Mouse (Mus musculus) MEL (cell line): ENCODE measurements around the gene Pde8a. TPM values are rescaled to one million over a fixed set of nuclear protein-coding genes. Genes with fewer than 3 reads are reported as not detected.
"Not testable (repeated sequence)": the region's sequence is repeated elsewhere in the genome, so short reads cannot be mapped to it uniquely, and the experiment has no call there.

Source experiments
- DNase-seq: peaks from one replicate; pipeline ENCODE4 v3.0.0; 2011; ENCODE audit warnings: low read depth, low spot score
- H3K27ac ChIP-seq: 2 replicates; pipeline ENCODE4 v1.5.1; 2012; ENCODE audit warnings: low read depth, mild to moderate bottlenecking, control low read depth, low read length, moderate library complexity; ENCODE audit not compliant: control insufficient read depth
- H3K27me3 ChIP-seq, 2 experiments: fragments of 150-350 bp in 1 of 2; sonication (generic) in 1 of 2; 2 replicates each; pipeline ENCODE4 v1.6.1; 2012; ENCODE audit warnings: low read length in 2 of 2, mild to moderate bottlenecking in 2 of 2, improper control_type of control experiment in 1 of 2, moderate library complexity in 1 of 2; ENCODE audit not compliant: insufficient read depth in 2 of 2, control insufficient read depth in 1 of 2
- H3K36me3 ChIP-seq, 2 experiments: 2 replicates each; pipeline ENCODE4 v1.6.1; 2012 to 2014; ENCODE audit warnings: low read length in 2 of 2, improper control_type of control experiment in 1 of 2, inconsistent platforms in 1 of 2, mild to moderate bottlenecking in 1 of 2; ENCODE audit not compliant: insufficient read depth in 2 of 2, control insufficient read depth in 1 of 2
- H3K4me1 ChIP-seq, 2 experiments: fragments of 150-350 bp in 1 of 2; sonication (generic) in 1 of 2; 2 replicates each; pipeline ENCODE4 v1.6.1; 2012; ENCODE audit warnings: low read length in 2 of 2, improper control_type of control experiment in 1 of 2, mild to moderate bottlenecking in 1 of 2; ENCODE audit not compliant: insufficient read depth in 2 of 2, control insufficient read depth in 1 of 2
- H3K4me3 ChIP-seq, 2 experiments: fragments of 150-350 bp in 1 of 2; sonication (generic) in 1 of 2; 2 replicates each; pipeline ENCODE4 v1.5.1; 2012; ENCODE audit warnings: low read depth in 2 of 2, low read length in 2 of 2, mild to moderate bottlenecking in 2 of 2, moderate library complexity in 2 of 2, control low read depth in 1 of 2, improper control_type of control experiment in 1 of 2; ENCODE audit not compliant: control insufficient read depth in 1 of 2, insufficient read depth in 1 of 2
- H3K79me2 ChIP-seq: 2 replicates; pipeline ENCODE4 v1.6.1; 2012; ENCODE audit warnings: mild to moderate bottlenecking, low read length, moderate library complexity; ENCODE audit not compliant: control insufficient read depth, poor library complexity, insufficient read depth
- H3K9ac ChIP-seq: 2 replicates; pipeline ENCODE4 v1.6.1; 2012; ENCODE audit warnings: low read depth, mild to moderate bottlenecking, control low read depth, low read length, moderate library complexity; ENCODE audit not compliant: control insufficient read depth, poor library complexity, severe bottlenecking
- H3K9me3 ChIP-seq: fragments of 150-350 bp; sonication (generic); replicated peaks from 2 replicates; pipeline ENCODE4 v1.6.1; 2012; ENCODE audit warnings: mild to moderate bottlenecking, low read length, improper control_type of control experiment, moderate library complexity; ENCODE audit not compliant: insufficient read depth
- CHD1 ChIP-seq: IDR thresholded peaks from 2 replicates; pipeline ENCODE4 v1.6.1; 2012; ENCODE audit warnings: low read depth, mild to moderate bottlenecking, inconsistent platforms, low read length, improper control_type of control experiment
- ELF1 ChIP-seq: IDR thresholded peaks from 2 replicates; pipeline ENCODE4 v1.6.1; 2014; ENCODE audit warnings: low read depth, mild to moderate bottlenecking, inconsistent platforms, low read length, improper control_type of control experiment, moderate library complexity
- ETS1 ChIP-seq: IDR thresholded peaks from 2 replicates; pipeline ENCODE4 v1.6.1; 2012; ENCODE audit warnings: low read depth, mild to moderate bottlenecking, inconsistent platforms, low read length, improper control_type of control experiment, moderate library complexity
- HCFC1 ChIP-seq: IDR thresholded peaks from 2 replicates; pipeline ENCODE4 v1.6.1; 2012; ENCODE audit warnings: low read depth, mild to moderate bottlenecking, inconsistent platforms, low read length, improper control_type of control experiment, moderate library complexity
- JUND ChIP-seq: IDR thresholded peaks from 2 replicates; pipeline ENCODE4 v1.6.1; 2011; ENCODE audit warnings: low read depth, mild to moderate bottlenecking, improper control_type of control experiment, low read length
- KAT2A ChIP-seq: conservative IDR thresholded peaks from 2 replicates; pipeline ENCODE4 v1.6.1; 2012; ENCODE audit warnings: low read depth, low read length, improper control_type of control experiment, inconsistent platforms
- MAZ ChIP-seq: IDR thresholded peaks from 2 replicates; pipeline ENCODE4 v1.6.1; 2012; ENCODE audit warnings: low read depth, mild to moderate bottlenecking, inconsistent platforms, low read length, improper control_type of control experiment
- MXI1 ChIP-seq: IDR thresholded peaks from 2 replicates; pipeline ENCODE4 v1.6.1; 2011; ENCODE audit warnings: mild to moderate bottlenecking, low read depth, low read length, improper control_type of control experiment
- MYB ChIP-seq: IDR thresholded peaks from 2 replicates; pipeline ENCODE4 v1.6.1; 2011; ENCODE audit warnings: mild to moderate bottlenecking, low read depth, low read length, improper control_type of control experiment
- NELFE ChIP-seq: IDR thresholded peaks from 2 replicates; pipeline ENCODE4 v1.6.1; 2011; ENCODE audit warnings: low read depth, low read length, improper control_type of control experiment
- NRF1 ChIP-seq: IDR thresholded peaks from 2 replicates; pipeline ENCODE4 v1.6.1; 2014; ENCODE audit warnings: low read depth, mild to moderate bottlenecking, inconsistent platforms, low read length, improper control_type of control experiment, moderate library complexity; ENCODE audit not compliant: poor library complexity, insufficient read depth, severe bottlenecking
- POLR2AphosphoS2 ChIP-seq: IDR thresholded peaks from 2 replicates; pipeline ENCODE4 v1.6.1; 2011; ENCODE audit warnings: low read length, improper control_type of control experiment
- POLR2AphosphoS5 ChIP-seq: IDR thresholded peaks from 2 replicates; pipeline ENCODE4 v1.6.1; 2012; ENCODE audit warnings: low read depth, borderline replicate concordance, mild to moderate bottlenecking, inconsistent platforms, low read length, moderate library complexity, mixed read lengths
- TAL1 ChIP-seq: IDR thresholded peaks from 2 replicates; pipeline ENCODE4 v1.6.1; 2012; ENCODE audit warnings: mild to moderate bottlenecking, inconsistent platforms, low read length, moderate library complexity, mixed read lengths
- TBP ChIP-seq: IDR thresholded peaks from 2 replicates; pipeline ENCODE4 v1.8.0; 2011; ENCODE audit warnings: low read depth, low read length, improper control_type of control experiment
- USF1 ChIP-seq: IDR thresholded peaks from 2 replicates; pipeline ENCODE4 v1.6.1; 2014; ENCODE audit warnings: low read depth, mild to moderate bottlenecking, inconsistent platforms, low read length, improper control_type of control experiment, moderate library complexity
- USF2 ChIP-seq, 2 experiments: IDR thresholded peaks; 2 replicates each; pipeline ENCODE4 v1.6.1; 2011 to 2012; ENCODE audit warnings: improper control_type of control experiment in 2 of 2, low read length in 2 of 2, borderline replicate concordance in 1 of 2, inconsistent platforms in 1 of 2, low read depth in 1 of 2, mild to moderate bottlenecking in 1 of 2; ENCODE audit not compliant: insufficient read depth in 1 of 2
- ZC3H11A ChIP-seq: IDR thresholded peaks from 2 replicates; pipeline ENCODE4 v1.6.1; 2012; ENCODE audit warnings: low read depth, mild to moderate bottlenecking, inconsistent platforms, low read length, improper control_type of control experiment
- ZNF384 ChIP-seq: IDR thresholded peaks from 2 replicates; pipeline ENCODE4 v1.6.1; 2012; ENCODE audit warnings: low read depth, mild to moderate bottlenecking, inconsistent platforms, low read length, improper control_type of control experiment
- polyA plus RNA-seq, 2 experiments: library from polyadenylated mRNA; stranded (reverse) in 1 of 2; unstranded in 1 of 2; fragments of >175 nt in 1 of 2; fragments of >200 nt in 1 of 2; gene quantifications; 2 replicates each; pipeline versions ENCODE4 v1.2.1 to v1.2.4; 2012; ENCODE audit warnings: low replicate concordance in 2 of 2, low read depth in 1 of 2; ENCODE audit not compliant: insufficient read length in 2 of 2, insufficient read depth in 1 of 2, missing spikeins in 1 of 2
- total RNA-seq: library from RNA; depleted of rRNA; stranded (reverse); fragments of 300-350 nt; gene quantifications from 2 replicates; pipeline ENCODE4 v1.2.3, GENCODE M21; 2012

Pde8a gene
- total and polyA plus RNA-seq, 3 experiments = 0.11 TPM; not detected in 2

GRCm38 (mm10) chr7:81202389-81202788 is 11.0 kb upstream of the Pde8a start:
- H3K36me3 ChIP-seq = no peaks in the 10 kb centered on the region
- H3K27ac ChIP-seq = no peak overlapping the region
- H3K79me2 ChIP-seq = no peaks in the 10 kb centered on the region
- no peaks in the 10 kb centered on the region for H3K9me3 ChIP-seq
- no peak overlapping the region for H3K4me3 ChIP-seq
- DNase-seq = no peak
- 0 out of 4 replicates have a peak, but pooled peaks cover 0 to 2% of the 10 kb centered on the region in 2 experiments for H3K4me1 ChIP-seq
- TF ChIP-seq JUND = no peak
- TF ChIP-seq NRF1 = no peak
- no peak for TF ChIP-seq USF1
- no peak for TF ChIP-seq CHD1
- TF ChIP-seq MYB = no peak
- no peak for TF ChIP-seq HCFC1
- no peak for TF ChIP-seq TBP
- no peak for TF ChIP-seq POLR2AphosphoS2
- no peak for TF ChIP-seq POLR2AphosphoS5
- no peak for TF ChIP-seq MAZ
- no peak for TF ChIP-seq ZNF384
- no peak for TF ChIP-seq NELFE
- no peak for TF ChIP-seq MXI1
- no peak for TF ChIP-seq USF2 (IDR thresholded peaks at IDR 0.05; ENCODE audit: borderline replicate concordance in 1 of 2, insufficient read depth in 1 of 2, low read depth in 1 of 2, low read length in 2 of 2)
- TF ChIP-seq ZC3H11A = no peak
- no peak for TF ChIP-seq TAL1
- no peak for TF ChIP-seq ETS1
- TF ChIP-seq KAT2A = no peak
- TF ChIP-seq ELF1 = no peak
- H3K27me3 ChIP-seq = no peaks in the 10 kb centered on the region; a peak in 1 of 4 replicates
- no peak overlapping the region for H3K9ac ChIP-seq

- H3K27ac ChIP-seq, H3K36me3 ChIP-seq, H3K9me3 ChIP-seq, H3K9ac ChIP-seq, H3K4me1 ChIP-seq, H3K4me3 ChIP-seq, H3K27me3 ChIP-seq, DNase-seq, H3K79me2 ChIP-seq: not testable (repeated sequence)
These were observed 9.8 kb upstream of the Pde8a start for GRCm38 (mm10) chr7:81203576-81203975.
